Mouse (Mus musculus): ENCODE results near the gene Tanc2. TPM values are rescaled to one million over a fixed set of nuclear protein-coding genes. Genes with fewer than 3 reads are reported as not detected.

Tanc2 gene
- polyA plus RNA-seq (2014; fragmentation: Nextera tagmentation; extraction: Ambion mirVana) = 13.3 and 13.4 TPM in 2 replicates

DNA sequence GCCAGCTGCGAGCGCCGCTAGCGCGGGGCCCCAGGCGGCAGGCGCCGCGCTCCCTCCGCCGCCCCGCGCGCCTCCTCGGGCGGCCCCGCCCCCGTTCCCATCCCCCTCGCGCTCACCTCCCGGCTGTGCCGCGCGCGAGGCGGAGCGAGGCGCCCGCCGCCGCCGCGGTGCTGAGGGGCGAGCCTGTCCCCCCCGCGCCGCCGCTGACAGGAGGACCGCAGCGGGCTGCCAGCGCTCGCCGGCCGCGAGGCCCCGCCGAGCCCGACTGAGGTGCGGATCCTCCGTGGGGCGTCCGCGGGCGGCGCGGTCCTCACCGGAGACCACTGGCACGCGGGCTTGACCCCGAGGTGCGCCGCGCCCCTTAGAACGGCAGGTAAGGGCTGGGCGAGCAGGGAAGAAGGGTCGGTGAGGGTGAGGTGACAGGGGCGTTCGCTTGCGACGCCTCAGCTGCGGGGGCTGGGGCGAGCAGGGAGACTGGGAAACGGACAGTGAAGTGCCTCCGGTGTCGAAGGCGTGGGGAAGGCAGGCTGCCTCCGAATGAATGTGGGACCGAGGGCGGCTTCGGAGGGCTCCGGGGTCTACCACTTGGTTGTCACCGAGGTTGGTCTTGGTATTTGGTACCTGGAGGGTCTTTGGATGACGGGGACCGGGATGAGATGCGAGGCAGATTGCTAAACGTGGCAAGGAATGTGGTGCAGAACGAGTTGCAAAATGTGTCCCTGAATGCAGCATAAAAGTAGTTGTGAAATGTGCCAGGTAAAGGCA, at the start of gene Tanc2:
Gene Tanc2 (plus strand): TSS at position 110 of the 765 bp plus-strand sequence.
- Histone ChIP-seq H3K4me2 (ENCODE audit: low read length) (peak within 1 kb of the TSS; percentile 75), H3K4me1 (replicated peaks; ENCODE audit: control insufficient read depth, insufficient read depth, low read length) (peaks cover 11% of the 10 kb centered on the region; the same call in 1 of the 2 replicates), H3K27ac (ENCODE audit: low read depth) (peak within 1 kb of the TSS; percentile 89), H3K27me3 (replicated peaks; ENCODE audit: control insufficient read depth, insufficient read depth, low read length) (no peaks in the 10 kb centered on the region), H3K36me3 (ENCODE audit: control insufficient read depth, insufficient read depth, low read length) (no peaks in the 10 kb centered on the region), H3K4me3 (ENCODE audit: low read depth, low read length) (peak within 1 kb of the TSS; percentile 83), H3K9ac (ENCODE audit: low read length) (peak within 1 kb of the TSS; percentile 87), H3K9me3 (ENCODE audit: control insufficient read depth, low read length) (no peaks in the 10 kb centered on the region)
- under 1% methylated on average over 74 of the region's 87 CpGs for WGBS
- DNase-seq (ENCODE audit: low spot score) = peak; percentile 84
- ATAC-seq (replicated peaks; ENCODE audit: low FRiP score, low TSS enrichment, low read depth) = peak; percentile 82

DNA sequence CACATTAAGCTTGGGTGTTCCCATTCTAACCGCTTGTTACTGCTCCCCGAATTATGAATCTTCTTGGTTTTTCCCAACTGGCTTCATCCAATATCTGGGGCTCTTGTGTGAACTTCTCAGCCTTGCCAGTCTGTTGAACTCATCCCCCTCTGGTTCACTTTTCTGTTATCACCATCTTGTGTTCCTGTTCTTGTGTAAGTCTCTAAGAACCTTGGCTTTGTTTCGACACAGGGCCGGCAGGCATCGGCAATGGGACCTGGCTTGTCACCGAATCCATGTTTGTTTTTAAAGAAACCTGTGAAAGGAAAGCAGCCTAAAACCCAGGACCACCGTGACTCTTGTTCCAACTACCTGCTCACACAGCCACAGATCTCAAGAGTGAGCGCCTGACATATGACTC, 49.0 kb upstream of the Tanc2 start:
- no peak overlapping the region for H3K4me3 ChIP-seq (ENCODE audit: low read depth, low read length)
- H3K4me2 ChIP-seq (ENCODE audit: low read length) = no peak overlapping the region
- H3K9ac ChIP-seq (ENCODE audit: low read length) = no peak overlapping the region
- no peaks in the 10 kb centered on the region for H3K27me3 ChIP-seq (replicated peaks; ENCODE audit: control insufficient read depth, insufficient read depth, low read length)
- no peak overlapping the region for H3K27ac ChIP-seq (ENCODE audit: low read depth)
- DNase-seq (ENCODE audit: low spot score) (no peak), ATAC-seq (replicated peaks; ENCODE audit: low FRiP score, low TSS enrichment, low read depth) (no peak)
- 93% methylated on average over 8 of the region's 8 CpGs for WGBS
- H3K4me1 ChIP-seq (replicated peaks; ENCODE audit: control insufficient read depth, insufficient read depth, low read length) = no peaks in the 10 kb centered on the region; the same call in 1 of the 2 replicates
- H3K36me3 ChIP-seq (ENCODE audit: control insufficient read depth, insufficient read depth, low read length) = no peaks in the 10 kb centered on the region
- no peaks in the 10 kb centered on the region for H3K9me3 ChIP-seq (ENCODE audit: control insufficient read depth, low read length)

DNA sequence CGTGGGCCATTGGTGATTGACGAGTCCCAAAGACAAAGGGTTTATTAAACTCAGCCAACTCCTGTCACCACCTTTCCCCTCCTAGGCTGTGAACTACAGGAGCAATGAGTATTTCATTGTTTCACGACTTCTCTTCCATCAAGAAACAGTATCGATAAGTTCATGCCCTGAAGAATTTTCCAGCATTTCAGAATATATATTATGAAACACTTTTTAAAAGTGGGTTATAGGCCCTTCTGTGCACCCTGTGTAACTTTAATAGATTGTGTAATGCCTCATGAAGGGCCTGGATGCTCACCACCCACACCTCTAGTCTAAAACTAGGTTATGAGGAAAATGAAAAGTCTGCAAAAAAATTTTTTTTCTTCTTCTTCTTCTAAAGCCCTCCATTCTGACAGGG, 48.4 kb upstream of the Tanc2 start:
- no peak overlapping the region for H3K4me2 ChIP-seq (ENCODE audit: low read length)
- no peak overlapping the region for H3K9ac ChIP-seq (ENCODE audit: low read length)
- no peaks in the 10 kb centered on the region for H3K9me3 ChIP-seq (ENCODE audit: control insufficient read depth, low read length)
- DNase-seq (ENCODE audit: low spot score) = no peak
- no peaks in the 10 kb centered on the region; the same call in 1 of the 2 replicates for H3K4me1 ChIP-seq (replicated peaks; ENCODE audit: control insufficient read depth, insufficient read depth, low read length)
- H3K27me3 ChIP-seq (replicated peaks; ENCODE audit: control insufficient read depth, insufficient read depth, low read length) = no peaks in the 10 kb centered on the region
- no peak overlapping the region for H3K4me3 ChIP-seq (ENCODE audit: low read depth, low read length)
- no peak overlapping the region for H3K27ac ChIP-seq (ENCODE audit: low read depth)
- no peaks in the 10 kb centered on the region for H3K36me3 ChIP-seq (ENCODE audit: control insufficient read depth, insufficient read depth, low read length)
- no peak for ATAC-seq (replicated peaks; ENCODE audit: low FRiP score, low TSS enrichment, low read depth)
- 86% methylated on average over 4 of the region's 4 CpGs for WGBS

- H3K36me3 ChIP-seq (ENCODE audit: control insufficient read depth, insufficient read depth, low read length) = no peaks in the 10 kb centered on the region
- H3K9ac ChIP-seq (ENCODE audit: low read length) = no peak overlapping the region
- ATAC-seq (replicated peaks; ENCODE audit: low FRiP score, low TSS enrichment, low read depth) (no peak), DNase-seq (ENCODE audit: low spot score) (no peak)
- no peaks in the 10 kb centered on the region for H3K9me3 ChIP-seq (ENCODE audit: control insufficient read depth, low read length)
- H3K4me3 ChIP-seq (ENCODE audit: low read depth, low read length) = no peak overlapping the region
- no peak overlapping the region for H3K4me2 ChIP-seq (ENCODE audit: low read length)
- H3K27ac ChIP-seq (ENCODE audit: low read depth) = no peak overlapping the region
- no peaks in the 10 kb centered on the region; the same call in 1 of the 2 replicates for H3K4me1 ChIP-seq (replicated peaks; ENCODE audit: control insufficient read depth, insufficient read depth, low read length)
- 52% methylated on average over 1 of the region's 1 CpGs for WGBS
- no peaks in the 10 kb centered on the region for H3K27me3 ChIP-seq (replicated peaks; ENCODE audit: control insufficient read depth, insufficient read depth, low read length)
Observed at GRCm38 (mm10) chr11:105542129-105542528, 47.7 kb upstream of the Tanc2 start.

- H3K9ac ChIP-seq (ENCODE audit: low read length) = no peak overlapping the region
- DNase-seq (ENCODE audit: low spot score) (no peak), ATAC-seq (replicated peaks; ENCODE audit: low FRiP score, low TSS enrichment, low read depth) (no peak)
- H3K9me3 ChIP-seq (ENCODE audit: control insufficient read depth, low read length) = no peaks in the 10 kb centered on the region
- H3K4me1 ChIP-seq (replicated peaks; ENCODE audit: control insufficient read depth, insufficient read depth, low read length) = peaks cover 20% of the 10 kb centered on the region
- H3K4me2 ChIP-seq (ENCODE audit: low read length) = no peak overlapping the region
- no peaks in the 10 kb centered on the region for H3K27me3 ChIP-seq (replicated peaks; ENCODE audit: control insufficient read depth, insufficient read depth, low read length)
- no peaks in the 10 kb centered on the region for H3K36me3 ChIP-seq (ENCODE audit: control insufficient read depth, insufficient read depth, low read length)
- 43% methylated on average over 8 of the region's 8 CpGs for WGBS
- H3K4me3 ChIP-seq (ENCODE audit: low read depth, low read length) = no peak overlapping the region
- no peak overlapping the region for H3K27ac ChIP-seq (ENCODE audit: low read depth)
Observed at GRCm38 (mm10) chr11:105545801-105546200, 44.0 kb upstream of the Tanc2 start.

DNA sequence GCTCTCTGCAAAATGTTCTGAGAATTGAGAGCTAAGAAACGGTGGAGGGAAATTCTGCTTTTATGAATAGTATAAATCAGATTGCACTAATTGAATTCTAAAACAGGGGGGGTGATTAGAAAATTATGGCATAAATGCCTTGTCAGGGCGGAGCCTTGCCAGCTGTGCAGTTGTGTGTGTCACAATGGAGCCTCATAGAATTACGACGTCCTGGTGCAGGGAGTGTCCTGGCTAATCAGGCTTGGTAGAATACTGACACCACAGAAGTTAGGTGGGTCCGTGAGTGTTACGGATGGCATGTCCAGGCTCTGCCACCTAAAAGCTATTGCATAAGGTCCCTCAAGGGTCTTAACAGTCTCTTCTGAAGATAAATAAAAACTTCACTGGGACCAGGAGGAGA, 43.4 kb upstream of the Tanc2 start:
- ATAC-seq (replicated peaks; ENCODE audit: low FRiP score, low TSS enrichment, low read depth) = no peak
- no peak for DNase-seq (ENCODE audit: low spot score)
- H3K9me3 ChIP-seq (ENCODE audit: control insufficient read depth, low read length) = no peaks in the 10 kb centered on the region

GRCm38 (mm10) chr11:105548383-105548782, 41.4 kb upstream of the Tanc2 start:
- DNase-seq (ENCODE audit: low spot score) = peak; percentile 43
- no peak overlapping the region for H3K4me3 ChIP-seq (ENCODE audit: low read depth, low read length)
- no peak for ATAC-seq (replicated peaks; ENCODE audit: low FRiP score, low TSS enrichment, low read depth)
- peak overlapping the region; percentile 71 for H3K27ac ChIP-seq (ENCODE audit: low read depth)
- no peak overlapping the region for H3K4me2 ChIP-seq (ENCODE audit: low read length)
- H3K36me3 ChIP-seq (ENCODE audit: control insufficient read depth, insufficient read depth, low read length) = no peaks in the 10 kb centered on the region
- H3K27me3 ChIP-seq (replicated peaks; ENCODE audit: control insufficient read depth, insufficient read depth, low read length) = no peaks in the 10 kb centered on the region
- no peaks in the 10 kb centered on the region for H3K9me3 ChIP-seq (ENCODE audit: control insufficient read depth, low read length)
- H3K9ac ChIP-seq (ENCODE audit: low read length) = no peak overlapping the region
- WGBS = 75% methylated on average over 6 of the region's 6 CpGs
- peaks cover 23% of the 10 kb centered on the region for H3K4me1 ChIP-seq (replicated peaks; ENCODE audit: control insufficient read depth, insufficient read depth, low read length)

More for the DNA sequence above, 43.4 kb upstream of the Tanc2 start:
- H3K36me3 ChIP-seq (ENCODE audit: control insufficient read depth, insufficient read depth, low read length) = no peaks in the 10 kb centered on the region
- H3K4me1 ChIP-seq (replicated peaks; ENCODE audit: control insufficient read depth, insufficient read depth, low read length) = peaks cover 20% of the 10 kb centered on the region
- H3K4me3 ChIP-seq (ENCODE audit: low read depth, low read length) = no peak overlapping the region
- WGBS = 50% methylated on average over 6 of the region's 6 CpGs
- H3K27me3 ChIP-seq (replicated peaks; ENCODE audit: control insufficient read depth, insufficient read depth, low read length) = no peaks in the 10 kb centered on the region
- no peak overlapping the region for H3K27ac ChIP-seq (ENCODE audit: low read depth)
- no peak overlapping the region for H3K4me2 ChIP-seq (ENCODE audit: low read length)
- no peak overlapping the region for H3K9ac ChIP-seq (ENCODE audit: low read length)

GRCm38 (mm10) chr11:105549164-105550121, 40.3 kb upstream of the Tanc2 start:
- ATAC-seq (replicated peaks; ENCODE audit: low FRiP score, low TSS enrichment, low read depth) (peak; percentile 83; the same call in 1 of the 2 replicates), DNase-seq (ENCODE audit: low spot score) (peak; percentile 41)
- Histone ChIP-seq H3K27me3 (replicated peaks; ENCODE audit: control insufficient read depth, insufficient read depth, low read length) (no peaks in the 10 kb centered on the region), H3K4me3 (ENCODE audit: low read depth, low read length) (no peak overlapping the region), H3K27ac (ENCODE audit: low read depth) (peak overlapping the region; percentile 71), H3K36me3 (ENCODE audit: control insufficient read depth, insufficient read depth, low read length) (no peaks in the 10 kb centered on the region), H3K9ac (ENCODE audit: low read length) (no peak overlapping the region), H3K4me1 (replicated peaks; ENCODE audit: control insufficient read depth, insufficient read depth, low read length) (peaks cover 23% of the 10 kb centered on the region), H3K4me2 (ENCODE audit: low read length) (no peak overlapping the region), H3K9me3 (ENCODE audit: control insufficient read depth, low read length) (no peaks in the 10 kb centered on the region)
- 43% methylated on average over 9 of the region's 9 CpGs for WGBS

Data from intestine, embryonic 14.5 days (tissue).